Mouse (Mus musculus): ENCODE measurements around the gene Vps33b. TPM values are rescaled to one million over a fixed set of nuclear protein-coding genes. Genes with fewer than 3 reads are reported as not detected.
"Not testable (repeated sequence)": the region's sequence is repeated elsewhere in the genome, so short reads cannot be mapped to it uniquely, and the experiment has no call there.

The Vps33b gene
- polyA plus RNA-seq, 1 experiment: 11.0 TPM

DNA sequence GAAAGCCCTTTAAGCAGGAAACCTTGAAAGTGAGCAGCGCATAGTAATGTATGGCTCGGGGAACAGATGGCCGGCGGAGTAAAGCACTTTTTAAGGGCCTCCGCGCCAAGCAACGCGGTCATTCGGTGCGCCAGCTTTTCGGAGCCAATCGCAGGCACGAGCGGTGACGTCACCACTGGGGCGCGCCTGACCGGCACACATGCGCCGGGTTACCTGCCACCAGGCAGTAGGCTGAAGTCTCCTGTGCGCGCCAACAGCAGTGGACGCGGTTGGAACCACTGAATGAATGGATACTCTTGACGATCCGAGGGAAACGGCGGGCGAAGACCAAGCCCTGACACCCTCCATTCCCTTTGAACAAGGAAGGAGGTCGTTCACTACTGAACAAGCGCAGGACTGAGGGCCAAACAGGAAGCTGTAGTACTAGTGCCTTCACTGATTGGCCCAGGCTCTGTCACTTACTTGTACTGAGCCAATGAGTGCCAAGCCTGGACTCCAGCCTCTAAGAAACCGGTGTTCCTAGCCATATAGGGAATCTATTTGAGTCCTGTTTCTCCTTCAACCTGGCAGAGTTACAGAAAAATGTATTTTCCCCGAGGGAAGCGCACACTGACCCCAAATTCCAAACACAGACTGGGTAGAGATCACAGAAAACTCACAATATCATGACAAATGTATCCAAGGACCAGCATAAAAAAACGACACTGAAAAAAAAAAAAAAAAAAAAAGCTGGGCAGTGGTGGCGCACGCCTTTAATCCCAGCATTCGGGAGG lies 54.8 kb downstream of the Vps33b start, which contains the start of gene Rccd1:
Gene Rccd1 (minus strand): TSS at position 412 of the 773 bp plus-strand sequence.
- TF ChIP-seq POLR2A (IDR thresholded peaks at IDR 0.05; ENCODE audit: low read depth, low read length): peak; percentile 73
- no peak for TF ChIP-seq CTCF (IDR thresholded peaks at IDR 0.05; ENCODE audit: extremely low read depth, insufficient read depth, insufficient read length, insufficient replicate concordance)
- peak; percentile 89 to 93 for DNase-seq (ENCODE audit: low read depth in 1 of 2, low spot score in 2 of 2)
- WGBS: 2% methylated on average over 38 of the region's 38 CpGs
- H3K4me1 ChIP-seq (ENCODE audit: control insufficient read depth, insufficient read depth, insufficient read length): no peaks in the 10 kb centered on the region
- peak within 1 kb of the TSS; percentile 94 for H3K27ac ChIP-seq (ENCODE audit: insufficient read depth, low read length)
- peaks cover 21% of the 10 kb centered on the region for H3K36me3 ChIP-seq (ENCODE audit: control insufficient read depth, insufficient read depth, low read length)
- H3K4me3 ChIP-seq (ENCODE audit: extremely low read depth, insufficient read depth, insufficient read length): peak within 1 kb of the TSS; percentile 93
- H3K27me3 ChIP-seq (ENCODE audit: control insufficient read depth, insufficient read depth, low read length): no peaks in the 10 kb centered on the region

DNA sequence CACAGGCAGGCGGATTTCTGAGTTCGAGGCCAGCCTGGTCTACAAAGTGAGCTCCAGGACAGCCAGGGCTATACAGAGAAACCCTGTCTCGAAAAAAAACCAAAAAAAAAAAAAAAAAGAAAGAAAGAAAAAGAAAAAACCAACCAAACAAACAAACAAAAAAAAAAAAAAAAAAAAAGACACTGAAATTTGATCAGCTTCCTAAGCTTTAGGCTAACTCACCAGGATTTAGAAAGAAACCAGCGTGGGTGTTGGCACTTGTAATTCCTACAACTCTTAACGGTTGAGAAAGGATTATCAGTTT lies 55.3 kb downstream of the Vps33b start:
- not testable (repeated sequence) for H3K4me3 ChIP-seq (ENCODE audit: extremely low read depth, insufficient read depth, insufficient read length); H3K27me3 ChIP-seq (ENCODE audit: control insufficient read depth, insufficient read depth, low read length); H3K4me1 ChIP-seq (ENCODE audit: control insufficient read depth, insufficient read depth, insufficient read length); DNase-seq (ENCODE audit: low read depth in 1 of 2, low spot score in 2 of 2); H3K27ac ChIP-seq (ENCODE audit: insufficient read depth, low read length)
- H3K36me3 ChIP-seq (ENCODE audit: control insufficient read depth, insufficient read depth, low read length): peaks cover 25% of the 10 kb centered on the region
- WGBS: 40% methylated on average over 5 of the region's 5 CpGs

DNA sequence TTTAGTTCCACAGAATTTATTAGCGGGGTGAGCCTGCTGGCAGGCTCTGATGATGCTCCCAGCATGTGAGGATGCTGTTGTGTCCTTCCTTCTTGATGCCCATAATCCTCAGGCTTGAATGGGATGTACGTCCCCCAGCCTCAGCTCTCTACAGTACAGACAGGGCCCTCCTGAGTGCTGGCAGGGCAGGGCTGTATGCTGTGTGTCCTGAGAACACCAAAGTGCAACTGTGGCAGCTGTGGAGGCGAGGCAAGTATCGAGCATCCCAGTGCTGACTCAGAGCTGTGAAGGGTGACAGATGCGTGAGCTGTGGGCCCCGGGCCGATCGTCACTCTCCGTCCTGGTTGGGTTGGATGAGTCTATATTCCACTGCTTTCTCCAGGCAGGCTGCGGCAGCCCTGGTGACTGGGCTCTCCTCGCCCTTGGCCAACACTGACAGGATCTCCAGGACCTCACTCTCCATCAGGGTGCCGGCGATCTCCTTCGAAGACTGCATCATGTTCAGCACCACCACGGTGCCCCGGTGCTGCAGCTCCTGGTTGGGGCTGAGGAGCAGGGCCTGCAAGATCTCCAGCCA lies 55.9 kb downstream of the Vps33b start:
- peaks cover 27% of the 10 kb centered on the region for H3K36me3 ChIP-seq (ENCODE audit: control insufficient read depth, insufficient read depth, low read length)
- no peak overlapping the region for H3K27ac ChIP-seq (ENCODE audit: insufficient read depth, low read length)
- no peaks in the 10 kb centered on the region for H3K27me3 ChIP-seq (ENCODE audit: control insufficient read depth, insufficient read depth, low read length)
- DNase-seq (ENCODE audit: low read depth in 1 of 2, low spot score in 2 of 2): no peak
- 97% methylated on average over 16 of the region's 16 CpGs for WGBS
- TF ChIP-seq CTCF (IDR thresholded peaks at IDR 0.05; ENCODE audit: extremely low read depth, insufficient read depth, insufficient read length, insufficient replicate concordance) (no peak), POLR2A (IDR thresholded peaks at IDR 0.05; ENCODE audit: low read depth, low read length) (no peak)
- no peak overlapping the region for H3K4me3 ChIP-seq (ENCODE audit: extremely low read depth, insufficient read depth, insufficient read length)
- no peaks in the 10 kb centered on the region for H3K4me1 ChIP-seq (ENCODE audit: control insufficient read depth, insufficient read depth, insufficient read length)

DNA sequence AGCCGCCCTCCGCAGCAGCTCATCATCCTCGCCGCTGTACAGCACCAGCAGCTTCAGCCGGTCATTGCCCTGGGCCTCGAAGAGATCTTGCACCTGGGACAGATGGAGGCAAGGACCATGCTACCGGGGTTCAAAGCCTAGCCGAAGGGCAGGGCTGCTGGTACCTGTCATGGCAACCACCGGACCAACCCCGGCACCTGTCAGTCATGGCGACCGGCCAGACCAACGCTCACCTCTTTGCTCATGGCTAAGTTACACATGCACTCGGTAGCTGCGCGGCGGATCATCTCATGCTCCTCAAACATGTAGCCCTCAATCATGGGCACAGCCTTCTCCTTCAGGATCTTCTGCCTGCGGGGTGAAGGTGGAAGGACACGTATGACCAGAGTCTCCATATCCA lies 56.6 kb downstream of the Vps33b start:
- H3K4me3 ChIP-seq (ENCODE audit: extremely low read depth, insufficient read depth, insufficient read length): no peak overlapping the region
- WGBS: 96% methylated on average over 19 of the region's 19 CpGs
- TF ChIP-seq POLR2A (IDR thresholded peaks at IDR 0.05; ENCODE audit: low read depth, low read length) (no peak), CTCF (IDR thresholded peaks at IDR 0.05; ENCODE audit: extremely low read depth, insufficient read depth, insufficient read length, insufficient replicate concordance) (no peak)
- H3K36me3 ChIP-seq (ENCODE audit: control insufficient read depth, insufficient read depth, low read length): peaks cover 33% of the 10 kb centered on the region
- H3K27ac ChIP-seq (ENCODE audit: insufficient read depth, low read length): no peak overlapping the region
- no peaks in the 10 kb centered on the region for H3K4me1 ChIP-seq (ENCODE audit: control insufficient read depth, insufficient read depth, insufficient read length)
- H3K27me3 ChIP-seq (ENCODE audit: control insufficient read depth, insufficient read depth, low read length): no peaks in the 10 kb centered on the region
- DNase-seq (ENCODE audit: low read depth in 1 of 2, low spot score in 2 of 2): no peak

DNA sequence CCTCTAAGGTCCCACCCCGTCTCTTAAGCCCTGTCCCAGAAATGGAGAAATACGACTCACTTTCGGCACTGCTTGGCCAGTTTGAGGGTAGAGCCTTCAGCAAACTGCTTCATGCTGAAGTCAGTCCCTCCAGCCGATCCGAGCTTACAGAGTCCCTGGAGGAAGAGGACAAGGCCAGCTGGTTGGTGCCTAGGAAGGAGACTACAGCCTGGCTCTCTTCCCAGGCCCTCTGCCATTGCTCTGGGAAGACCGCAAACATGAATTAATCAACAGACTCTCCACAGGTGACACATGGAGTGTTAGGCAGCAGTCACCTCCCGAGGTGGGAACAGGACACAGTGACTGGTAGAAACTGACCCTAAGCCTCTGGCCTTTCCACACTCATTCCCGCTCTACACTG lies 60.8 kb downstream of the Vps33b start:
- peaks cover 67% of the 10 kb centered on the region for H3K36me3 ChIP-seq (ENCODE audit: control insufficient read depth, insufficient read depth, low read length)
- WGBS: 93% methylated on average over 8 of the region's 8 CpGs
- no peak overlapping the region for H3K4me3 ChIP-seq (ENCODE audit: extremely low read depth, insufficient read depth, insufficient read length)
- H3K27me3 ChIP-seq (ENCODE audit: control insufficient read depth, insufficient read depth, low read length): no peaks in the 10 kb centered on the region
- no peaks in the 10 kb centered on the region for H3K4me1 ChIP-seq (ENCODE audit: control insufficient read depth, insufficient read depth, insufficient read length)
- no peak overlapping the region for H3K27ac ChIP-seq (ENCODE audit: insufficient read depth, low read length)
- TF ChIP-seq POLR2A (IDR thresholded peaks at IDR 0.05; ENCODE audit: low read depth, low read length) (no peak), CTCF (IDR thresholded peaks at IDR 0.05; ENCODE audit: extremely low read depth, insufficient read depth, insufficient read length, insufficient replicate concordance) (no peak)
- DNase-seq (ENCODE audit: low read depth in 1 of 2, low spot score in 2 of 2): no peak

DNA sequence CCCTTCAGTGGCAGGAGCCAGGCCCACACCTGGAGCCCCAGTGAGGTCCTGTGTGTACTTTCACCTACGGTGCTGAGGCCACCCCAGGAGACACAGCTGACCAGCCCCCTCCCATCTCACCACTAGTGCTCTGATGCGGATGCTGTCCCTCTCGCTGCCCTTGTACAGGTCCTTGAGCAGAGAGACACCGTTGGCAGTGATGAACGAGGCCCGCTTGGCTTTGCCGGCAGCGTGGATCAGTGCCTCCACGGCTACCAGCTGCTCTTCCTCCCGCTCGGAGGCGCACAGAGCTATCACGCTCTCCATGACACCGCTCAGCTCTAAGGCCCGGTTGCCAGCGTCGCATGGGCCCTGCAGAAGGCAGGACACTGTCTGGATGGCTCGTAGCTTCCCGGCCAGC lies 62.0 kb downstream of the Vps33b start:
- H3K27me3 ChIP-seq (ENCODE audit: control insufficient read depth, insufficient read depth, low read length): no peaks in the 10 kb centered on the region
- no peak overlapping the region for H3K27ac ChIP-seq (ENCODE audit: insufficient read depth, low read length)
- TF ChIP-seq POLR2A (IDR thresholded peaks at IDR 0.05; ENCODE audit: low read depth, low read length) (no peak), CTCF (IDR thresholded peaks at IDR 0.05; ENCODE audit: extremely low read depth, insufficient read depth, insufficient read length, insufficient replicate concordance) (no peak)
- H3K36me3 ChIP-seq (ENCODE audit: control insufficient read depth, insufficient read depth, low read length): peaks cover 71% of the 10 kb centered on the region
- no peaks in the 10 kb centered on the region for H3K4me1 ChIP-seq (ENCODE audit: control insufficient read depth, insufficient read depth, insufficient read length)
- no peak overlapping the region for H3K4me3 ChIP-seq (ENCODE audit: extremely low read depth, insufficient read depth, insufficient read length)
- DNase-seq (ENCODE audit: low read depth in 1 of 2, low spot score in 2 of 2): no peak
- WGBS: 97% methylated on average over 19 of the region's 19 CpGs

DNA sequence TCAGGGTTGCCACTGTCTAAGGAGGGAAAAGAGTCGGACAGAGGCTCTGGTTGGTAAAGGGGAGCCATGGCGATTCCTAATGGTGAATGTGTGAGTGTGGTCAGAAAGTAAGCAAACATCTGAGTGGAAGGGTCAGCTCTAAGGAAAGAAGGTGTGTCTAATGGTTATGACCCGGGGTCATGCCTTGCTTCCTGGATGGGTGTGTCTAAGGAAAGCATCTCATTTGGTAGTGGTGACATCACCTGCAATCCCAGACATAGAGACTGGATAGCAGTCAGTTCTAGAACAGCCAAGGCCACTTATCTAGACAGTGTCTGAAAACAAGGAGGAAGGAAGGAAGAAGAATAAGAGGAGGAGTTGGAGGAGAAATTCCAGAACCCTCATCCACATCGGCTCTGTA lies 65.4 kb downstream of the Vps33b start:
- H3K36me3 ChIP-seq (ENCODE audit: control insufficient read depth, insufficient read depth, low read length): peaks cover 62% of the 10 kb centered on the region
- peaks cover 8% of the 10 kb centered on the region for H3K4me1 ChIP-seq (ENCODE audit: control insufficient read depth, insufficient read depth, insufficient read length)
- WGBS: 88% methylated on average over 4 of the region's 4 CpGs
- no peak for DNase-seq (ENCODE audit: low read depth in 1 of 2, low spot score in 2 of 2)
- H3K4me3 ChIP-seq (ENCODE audit: extremely low read depth, insufficient read depth, insufficient read length): no peak overlapping the region
- no peak overlapping the region for H3K27ac ChIP-seq (ENCODE audit: insufficient read depth, low read length)
- TF ChIP-seq CTCF (IDR thresholded peaks at IDR 0.05; ENCODE audit: extremely low read depth, insufficient read depth, insufficient read length, insufficient replicate concordance): no peak
- TF ChIP-seq POLR2A (IDR thresholded peaks at IDR 0.05; ENCODE audit: low read depth, low read length): no peak
- H3K27me3 ChIP-seq (ENCODE audit: control insufficient read depth, insufficient read depth, low read length): no peaks in the 10 kb centered on the region

Data from spleen, adult 2 months (tissue).